Mouse (Mus musculus) WW6 (cell line): Measurements from ENCODE around the gene Osbpl7.

Experiments used
- DNase-seq: peaks from one replicate; pipeline ENCODE4 v3.0.0-alpha.2; 2013; ENCODE audit warnings: low read depth, low spot score

The Osbpl7 gene

DNA sequence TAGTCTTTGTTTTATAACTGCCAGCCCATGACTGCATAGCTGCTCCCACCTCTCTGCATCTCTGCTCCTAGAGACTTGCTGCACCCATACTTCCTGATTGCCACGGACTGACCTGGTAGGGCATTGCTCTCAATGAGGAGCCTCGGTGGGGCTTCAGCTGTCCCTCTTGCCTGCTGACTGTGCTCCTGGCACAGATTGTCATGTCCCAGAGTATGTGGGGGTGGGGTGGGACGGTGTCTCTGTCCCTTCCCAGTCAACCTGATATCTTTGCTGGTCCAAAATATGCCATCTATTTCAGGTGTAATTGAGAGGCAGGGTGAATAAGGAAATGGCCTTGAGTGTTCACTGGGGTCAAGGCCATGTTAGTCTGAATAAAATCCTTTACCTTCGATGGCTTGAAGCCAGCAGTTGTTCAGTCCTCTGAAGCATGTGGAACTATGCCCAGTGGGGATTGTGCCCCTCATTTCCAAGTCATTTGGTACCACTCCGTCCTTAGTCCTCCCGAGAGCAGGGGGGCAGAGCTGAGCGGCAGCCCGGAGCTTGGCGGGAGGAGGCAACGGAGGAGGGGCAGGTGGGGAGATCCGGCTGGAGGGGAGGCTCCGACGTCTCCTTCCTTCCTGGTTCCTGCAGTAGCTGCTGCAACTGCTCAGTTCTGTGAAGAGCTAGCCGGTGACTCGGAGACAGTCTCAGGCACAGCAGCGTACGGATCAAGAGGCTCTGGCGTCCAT lies at the start of gene Osbpl7:
Gene Osbpl7 (plus strand): TSS at position 413 of the 728 bp plus-strand sequence.
- DNase-seq: no peak

DNA sequence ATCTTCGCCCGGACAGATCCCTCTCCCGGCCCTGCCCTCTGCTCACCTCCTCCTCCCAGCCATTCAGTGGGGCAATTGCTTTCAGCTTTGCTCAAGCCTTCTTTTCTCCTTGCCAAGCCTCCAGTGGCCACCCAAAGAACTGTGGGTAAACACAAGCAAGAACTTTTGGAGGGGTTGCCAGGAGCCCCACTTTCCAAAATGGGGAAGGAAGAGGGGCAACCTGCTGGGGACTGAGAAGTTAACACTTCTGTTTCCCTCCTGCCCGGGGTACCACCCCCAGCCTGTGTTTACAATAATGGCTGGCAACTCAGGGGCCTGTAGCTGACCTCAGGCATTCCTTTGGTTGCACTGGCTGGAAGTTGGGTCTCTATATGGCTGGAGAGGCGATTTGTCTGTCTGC lies 47.3 kb upstream of the Osbpl7 start:
- DNase-seq: no peak

DNA sequence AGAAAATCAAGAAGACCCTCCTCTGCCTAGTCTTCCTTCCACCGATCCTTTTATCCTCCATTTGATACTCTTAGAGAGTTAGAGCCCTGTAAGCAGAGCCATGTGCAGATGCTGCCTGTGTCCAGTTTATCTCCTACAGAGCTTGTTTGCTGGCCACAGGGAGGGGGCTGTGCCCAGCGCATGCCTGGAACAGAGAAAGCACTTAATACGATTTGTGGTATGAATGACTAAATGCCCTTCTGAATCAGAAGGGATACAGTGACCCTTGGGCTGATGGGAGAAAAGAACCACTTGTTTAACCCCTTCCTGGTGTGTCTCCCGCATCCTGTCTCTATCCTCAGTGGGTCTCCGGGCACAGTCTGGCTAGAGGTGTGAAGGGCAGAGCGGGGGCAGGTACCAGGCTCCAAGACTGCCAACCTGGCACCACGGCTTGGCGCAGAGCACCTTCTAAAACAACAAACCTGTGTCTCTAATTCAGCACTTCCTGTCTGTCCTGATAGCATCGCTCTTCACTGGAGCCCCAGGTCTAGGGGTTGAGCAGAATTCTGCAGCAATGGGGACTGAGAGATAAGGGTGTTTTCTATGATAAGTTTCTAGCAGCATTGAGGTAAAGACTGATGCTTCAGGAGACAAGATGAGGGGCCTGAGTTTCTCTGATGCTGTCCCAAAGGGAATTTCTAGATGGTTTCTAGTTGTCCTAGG lies 43.2 kb upstream of the Osbpl7 start:
- no peak for DNase-seq

DNA sequence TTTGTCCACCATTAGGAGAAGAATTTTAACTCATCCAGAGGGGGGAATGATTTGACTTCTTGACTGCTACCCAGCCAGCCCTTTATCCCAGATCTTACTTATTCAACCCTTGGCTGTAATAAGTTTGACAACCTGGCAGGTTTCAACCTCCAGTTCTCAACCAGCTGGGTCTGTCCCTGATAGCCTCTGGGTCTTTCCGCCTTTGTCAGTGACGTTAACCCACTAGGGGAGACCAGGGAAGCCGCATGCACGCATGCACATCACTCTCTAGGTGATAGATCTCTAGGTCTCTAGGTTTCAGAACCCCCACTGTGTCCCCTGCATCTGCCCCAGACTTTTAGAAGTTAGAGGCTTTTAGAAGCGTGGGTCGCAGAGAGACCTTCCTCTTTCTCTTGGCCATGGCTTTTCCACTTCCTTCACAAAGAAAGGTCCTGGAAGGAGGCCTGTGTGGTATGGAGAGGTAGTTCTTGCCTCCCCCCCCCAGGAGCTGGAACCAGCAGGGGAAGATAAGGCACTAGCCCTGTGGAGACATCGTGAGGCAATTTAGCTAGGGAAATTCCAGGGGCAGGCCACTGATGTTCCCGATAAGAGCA lies 41.1 kb upstream of the Osbpl7 start:
- no peak for DNase-seq

DNA sequence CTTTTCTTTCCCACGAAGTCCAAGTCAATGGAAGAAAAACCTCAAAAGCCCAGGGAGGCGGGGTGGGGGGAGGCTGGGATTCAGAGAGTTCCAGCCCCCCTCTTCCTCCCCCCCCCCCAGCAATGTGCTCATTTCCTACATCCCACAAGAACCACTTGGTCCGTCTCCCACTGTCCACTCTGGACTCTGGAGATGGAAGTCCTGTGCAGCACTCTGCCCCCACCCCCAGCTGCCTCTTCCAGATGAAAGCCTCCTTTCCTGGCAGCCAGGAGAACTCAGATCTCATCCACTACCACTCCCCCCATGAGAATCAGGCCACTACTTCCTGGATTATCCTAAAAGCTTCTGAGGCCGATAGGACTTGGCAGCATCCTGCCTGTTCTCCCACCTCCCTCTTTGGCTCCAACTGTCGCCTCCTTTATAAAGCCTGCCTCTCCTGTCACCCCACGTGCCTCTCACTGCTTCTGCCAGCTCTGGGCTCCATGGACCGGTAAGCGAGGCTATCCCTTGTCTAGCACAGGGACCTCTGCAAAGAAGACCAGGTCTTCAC lies 37.2 kb upstream of the Osbpl7 start, which contains the start of gene Sp6:
Gene Sp6 (plus strand): TSS at position 274 of the 550 bp plus-strand sequence.
- DNase-seq: no peak

DNA sequence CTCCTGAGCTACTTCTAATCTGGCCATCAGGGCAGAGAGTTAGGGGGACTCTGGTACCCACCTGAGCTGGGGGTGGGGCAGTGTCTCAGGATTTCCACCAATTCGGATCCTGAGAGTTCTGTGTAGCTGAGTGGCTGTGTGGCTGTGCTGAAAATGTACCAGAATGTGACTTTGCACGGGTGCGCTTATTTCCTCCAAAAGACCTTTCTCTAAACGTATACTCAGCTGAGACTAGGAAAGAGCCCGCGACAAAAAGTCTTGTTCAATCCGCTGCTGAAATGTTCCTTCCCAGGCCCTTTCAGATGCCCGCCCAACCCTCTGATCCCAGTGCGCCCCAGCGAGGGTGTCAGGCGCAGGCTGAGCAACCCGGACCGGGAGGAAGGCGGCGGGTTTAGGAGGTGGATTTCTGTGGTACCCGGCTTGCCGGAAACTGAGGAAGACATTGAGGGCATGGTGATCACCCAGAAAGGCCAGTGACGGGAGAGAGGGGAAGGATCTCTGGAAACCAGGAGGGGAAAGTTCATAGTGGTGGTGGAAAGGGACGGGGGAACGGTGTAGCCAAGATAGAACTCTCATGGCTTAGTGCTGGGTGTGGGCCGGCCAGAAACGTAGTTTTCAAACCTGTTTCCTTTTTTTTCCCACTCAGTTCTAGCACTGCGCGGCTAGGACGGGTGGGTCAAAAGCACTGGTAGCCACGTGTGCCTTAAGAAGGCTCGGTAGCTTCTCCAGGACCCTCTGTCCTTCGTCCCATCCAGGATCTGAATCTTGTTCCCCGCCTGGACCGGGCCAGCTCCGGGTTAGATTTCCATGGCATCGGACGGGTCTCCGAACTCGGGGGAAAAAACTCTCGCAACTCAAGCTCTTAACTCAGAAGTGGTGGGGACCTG lies 32.5 kb upstream of the Osbpl7 start:
- DNase-seq: no peak

DNA sequence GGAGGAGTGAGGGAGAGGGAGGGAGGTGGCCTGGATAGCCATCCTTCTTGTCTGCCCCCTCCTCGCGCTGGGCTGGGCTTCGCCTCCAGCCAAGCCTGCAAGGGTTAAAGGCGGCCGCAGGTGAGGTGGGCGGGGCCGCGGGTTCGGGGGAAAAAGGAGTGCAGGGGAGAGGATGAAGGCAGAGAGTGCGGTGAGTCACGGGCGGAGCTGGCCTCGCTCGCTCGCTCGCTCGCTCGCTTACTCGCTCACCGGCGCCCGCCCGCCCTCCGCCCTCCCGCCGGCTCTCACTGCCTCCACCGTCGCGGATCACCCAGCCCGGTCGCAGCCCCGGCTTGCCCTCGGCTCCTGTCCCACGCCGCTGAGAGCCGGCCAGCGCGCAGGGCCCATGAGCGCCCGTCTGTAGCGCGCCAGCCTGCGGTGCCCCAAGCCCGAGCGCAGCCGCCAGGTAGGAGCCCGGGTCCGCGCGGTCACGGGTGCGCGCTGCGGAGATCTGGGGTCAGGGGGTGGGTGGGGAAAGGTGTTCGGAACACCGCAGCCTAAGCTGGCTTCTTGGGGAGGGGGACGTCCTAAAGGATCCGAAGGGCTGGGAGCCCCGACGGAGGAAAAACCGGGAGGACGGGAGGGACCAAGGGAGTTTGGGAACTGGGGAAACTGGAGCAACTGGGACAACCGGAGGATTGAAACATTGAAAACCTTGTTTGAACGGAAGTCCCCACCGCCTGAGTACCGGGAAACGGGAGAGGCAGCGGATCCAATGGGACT lies 31.7 kb upstream of the Osbpl7 start:
- DNase-seq: no peak

DNA sequence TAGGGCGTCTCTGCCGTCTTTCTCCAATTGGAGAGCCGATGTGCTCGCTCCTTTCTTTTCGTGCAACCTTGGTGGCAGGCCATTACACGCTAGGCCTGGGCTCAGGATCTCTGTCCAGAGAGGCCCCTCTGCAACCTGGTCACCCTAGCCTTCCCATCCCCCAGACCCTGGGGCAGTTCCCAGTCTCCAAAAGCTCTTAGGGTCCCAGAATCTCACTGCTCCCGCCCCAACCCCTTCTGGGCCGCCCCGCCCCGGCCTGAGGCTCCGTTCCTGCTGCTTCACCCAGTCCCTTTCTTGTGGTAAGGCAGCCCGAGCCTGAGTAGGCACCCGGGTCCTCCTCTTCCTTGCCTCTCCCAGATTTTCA lies 31.1 kb upstream of the Osbpl7 start:
- no peak for DNase-seq

DNA sequence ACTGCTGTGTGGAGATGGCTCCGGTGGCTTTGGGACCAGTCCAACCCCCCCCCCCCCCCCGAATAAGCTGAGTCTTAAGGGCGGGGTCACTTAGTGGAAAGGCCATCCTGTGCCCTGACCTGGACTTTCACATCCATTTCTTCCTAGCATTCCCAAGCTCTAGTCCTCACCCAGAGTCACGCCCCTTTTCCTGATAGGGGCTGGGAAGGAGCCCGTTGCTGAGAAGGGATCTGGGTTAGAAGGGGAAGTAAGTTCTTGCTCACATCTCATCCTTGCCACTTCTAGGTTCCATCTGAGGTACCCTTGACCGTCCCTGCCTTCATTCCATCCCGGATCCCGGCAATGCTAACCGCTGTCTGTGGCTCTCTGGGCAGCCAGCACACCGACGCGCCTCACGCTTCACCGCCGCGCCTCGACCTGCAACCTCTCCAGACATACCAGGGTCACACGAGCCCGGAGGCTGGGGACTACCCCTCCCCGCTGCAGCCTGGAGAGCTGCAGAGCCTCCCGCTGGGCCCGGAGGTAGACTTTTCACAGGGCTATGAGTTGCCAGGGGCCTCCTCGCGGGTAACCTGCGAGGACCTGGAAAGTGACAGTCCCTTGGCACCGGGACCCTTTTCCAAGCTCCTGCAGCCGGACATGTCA lies 29.2 kb upstream of the Osbpl7 start:
- no peak for DNase-seq

DNA sequence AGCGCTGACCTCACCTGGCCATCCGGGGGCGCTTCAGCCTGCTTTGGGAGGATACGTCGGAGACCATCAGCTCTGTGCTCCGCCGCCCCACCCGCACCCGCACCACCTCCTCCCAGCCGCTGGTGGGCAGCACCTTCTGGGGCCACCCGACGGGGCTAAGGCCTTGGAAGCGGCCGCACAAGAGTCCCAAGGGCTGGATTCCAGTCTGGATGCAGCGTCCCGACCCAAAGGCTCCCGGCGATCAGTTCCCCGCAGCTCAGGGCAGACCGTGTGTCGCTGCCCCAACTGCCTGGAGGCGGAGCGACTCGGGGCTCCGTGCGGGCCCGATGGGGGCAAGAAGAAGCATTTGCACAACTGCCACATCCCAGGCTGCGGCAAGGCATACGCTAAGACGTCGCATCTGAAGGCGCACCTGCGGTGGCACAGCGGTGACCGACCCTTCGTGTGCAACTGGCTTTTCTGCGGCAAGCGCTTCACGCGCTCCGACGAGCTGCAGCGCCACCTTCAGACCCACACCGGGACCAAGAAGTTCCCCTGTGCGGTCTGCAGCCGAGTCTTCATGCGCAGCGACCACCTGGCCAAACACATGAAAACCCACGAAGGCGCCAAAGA lies 28.4 kb upstream of the Osbpl7 start:
- peak; percentile 93 for DNase-seq

DNA sequence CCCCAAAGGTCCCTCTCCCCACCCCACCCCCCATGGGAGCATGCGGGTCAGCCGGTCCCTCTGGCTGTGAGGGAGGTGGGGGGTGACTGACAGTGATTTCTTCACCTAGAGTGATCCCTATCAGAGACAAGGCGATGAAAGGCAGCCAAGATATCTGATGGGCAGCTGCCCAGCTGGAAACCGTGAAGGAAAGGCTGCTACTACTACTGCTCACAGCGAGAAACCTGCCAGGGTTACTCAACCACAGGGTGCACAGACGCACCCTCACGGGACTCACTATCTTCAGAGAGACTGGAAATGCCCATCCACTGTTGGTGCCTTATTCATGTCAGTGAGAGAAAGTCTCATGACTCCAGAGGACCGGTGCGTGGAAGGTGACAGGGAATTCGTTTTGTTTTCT lies 25.5 kb upstream of the Osbpl7 start:
- DNase-seq: no peak

DNA sequence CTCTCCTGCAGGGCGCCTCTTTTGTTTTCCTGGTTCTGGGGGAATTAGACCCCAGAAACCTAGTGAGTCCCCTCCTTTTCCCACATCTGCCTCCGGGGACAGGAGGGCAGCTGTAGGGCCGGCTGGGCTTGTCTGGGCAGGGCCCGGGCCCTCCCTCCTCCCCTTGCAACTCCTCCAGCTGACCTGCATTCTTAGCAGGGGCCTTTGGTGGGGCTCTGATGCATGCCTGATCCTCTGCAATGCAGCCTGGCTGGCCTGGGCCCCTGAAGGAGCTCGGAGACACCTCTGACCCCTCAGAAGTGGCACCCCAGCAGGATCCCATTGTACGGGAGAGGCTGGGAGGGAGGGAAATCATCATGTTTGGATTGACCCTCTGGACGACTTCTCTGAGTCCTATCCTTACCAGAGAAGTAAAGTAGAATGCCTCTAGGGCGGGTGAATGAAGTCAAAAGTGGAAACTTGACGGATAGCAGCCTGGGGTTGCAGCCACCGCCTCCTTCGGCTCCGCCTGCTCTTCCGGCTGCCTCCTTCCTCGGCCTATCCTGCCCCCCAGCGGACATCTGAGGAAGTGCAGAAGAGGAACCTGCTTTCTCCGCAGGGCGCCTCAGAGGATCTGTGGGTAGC lies 24.6 kb upstream of the Osbpl7 start:
- peak; percentile 91 for DNase-seq

DNA sequence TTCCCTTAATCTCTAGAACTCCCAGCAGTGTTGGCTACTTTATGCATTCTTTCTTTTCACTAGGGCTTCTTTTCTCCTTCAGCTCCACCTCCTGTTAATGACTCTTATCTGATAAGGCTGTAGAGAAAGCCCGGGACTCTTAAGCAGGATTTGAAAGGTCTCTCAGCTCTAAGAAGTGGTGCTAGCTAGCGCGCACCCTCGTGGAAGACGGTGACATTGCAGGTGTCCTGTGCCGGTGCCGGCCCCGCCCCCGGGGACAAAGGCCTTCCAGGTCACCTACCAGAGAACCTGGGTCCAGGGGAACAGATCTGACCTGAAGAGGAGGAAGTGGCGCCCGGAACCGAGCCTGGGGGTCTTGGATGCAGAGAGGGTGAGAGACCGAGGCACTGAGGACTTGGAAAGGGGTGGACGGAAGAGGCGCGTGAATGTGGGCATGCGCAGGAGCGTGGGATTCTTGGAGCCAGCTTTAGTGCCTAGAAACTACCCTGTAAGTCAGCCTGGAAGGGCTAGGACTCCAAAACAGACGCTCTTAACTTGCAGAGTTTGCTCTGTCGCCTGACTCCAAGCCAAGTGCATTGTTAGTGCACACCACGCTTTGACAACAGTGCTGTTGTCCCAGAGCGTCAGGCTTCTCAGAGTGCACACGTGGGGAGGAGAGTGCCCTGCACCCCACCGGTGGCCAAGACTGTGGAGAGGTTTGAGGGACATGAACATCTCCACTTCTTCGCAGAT lies 20.6 kb upstream of the Osbpl7 start, which contains the start of gene Scrn2:
Gene Scrn2 (plus strand): TSS at position 253 of the 732 bp plus-strand sequence.
- DNase-seq: no peak

DNA sequence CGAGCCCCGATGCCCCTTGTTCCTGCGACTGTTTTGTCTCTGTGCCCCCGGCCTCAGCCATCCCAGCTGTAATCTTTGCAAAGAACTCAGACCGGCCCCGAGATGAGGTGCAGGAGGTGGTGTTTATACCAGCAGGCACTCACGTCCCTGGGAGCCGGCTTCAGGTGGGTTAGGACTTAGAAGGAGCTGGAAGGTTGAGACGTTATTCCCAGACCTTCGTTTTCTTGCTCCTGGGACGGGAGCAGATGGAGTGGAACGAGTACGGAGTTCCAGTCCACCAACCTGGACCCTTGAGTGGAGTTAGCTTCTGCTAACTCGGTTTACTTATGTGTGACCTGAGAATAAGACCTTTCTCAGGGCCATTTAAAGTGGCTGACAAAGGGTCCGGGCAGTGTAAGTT lies 20.0 kb upstream of the Osbpl7 start:
- DNase-seq: no peak

DNA sequence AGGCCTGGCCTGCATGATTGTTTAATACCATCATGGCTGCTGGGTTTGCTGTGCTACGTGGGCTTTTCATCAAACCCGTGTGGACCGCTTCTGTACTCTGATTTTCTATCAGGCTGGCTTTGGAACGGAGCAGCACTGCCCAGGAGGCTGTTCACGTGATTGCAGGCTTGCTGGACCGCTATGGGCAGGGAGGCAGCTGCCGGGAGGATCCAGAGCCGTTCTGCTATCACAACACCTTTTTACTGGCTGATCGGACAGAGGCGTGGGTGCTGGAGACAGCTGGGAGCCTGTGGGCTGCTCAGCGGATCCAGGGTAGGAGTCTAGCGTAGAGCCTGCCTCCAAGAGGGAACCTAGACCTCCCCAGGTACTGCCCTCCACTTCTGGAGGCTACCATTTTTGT lies 18.5 kb upstream of the Osbpl7 start:
- no peak for DNase-seq

DNA sequence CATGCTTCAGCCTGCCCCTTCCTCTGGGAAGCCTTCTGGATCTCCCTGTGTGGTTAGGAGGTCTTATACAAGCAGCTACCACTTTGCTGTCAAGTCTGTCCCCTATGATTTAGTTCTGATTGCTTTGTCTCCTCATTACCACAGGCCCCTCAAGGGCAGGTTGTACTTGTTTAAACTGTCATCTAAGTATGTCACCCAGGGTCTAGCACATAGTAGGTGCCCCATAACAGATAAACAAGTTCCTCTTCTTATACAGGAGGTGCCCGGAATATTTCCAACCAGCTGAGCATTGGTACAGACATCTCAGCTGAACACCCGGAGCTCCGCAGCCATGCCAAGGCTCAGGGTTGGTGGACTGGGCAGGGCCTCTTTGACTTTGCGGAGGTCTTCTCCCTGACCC lies 17.9 kb upstream of the Osbpl7 start:
- DNase-seq: no peak

DNA sequence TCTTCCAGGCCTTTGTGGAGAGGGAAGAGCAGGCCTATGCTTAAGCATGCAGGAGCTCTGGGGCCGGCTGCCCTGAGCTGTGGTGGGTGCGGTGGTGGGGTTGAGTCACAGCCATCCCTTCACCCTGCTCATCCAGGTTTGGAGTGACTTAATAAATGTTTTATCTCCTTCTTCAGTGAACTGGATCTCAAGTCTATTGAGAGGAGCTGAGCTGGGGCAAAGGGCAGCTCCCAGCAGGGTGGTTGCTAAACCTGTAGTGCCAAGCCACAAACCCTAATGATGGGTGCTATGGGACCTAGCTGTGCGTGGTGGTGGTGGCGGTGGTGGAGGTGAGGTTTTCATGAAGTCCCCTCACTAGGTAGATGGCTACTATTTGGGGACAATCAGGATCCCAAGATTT lies 16.6 kb upstream of the Osbpl7 start:
- DNase-seq: no peak

DNA sequence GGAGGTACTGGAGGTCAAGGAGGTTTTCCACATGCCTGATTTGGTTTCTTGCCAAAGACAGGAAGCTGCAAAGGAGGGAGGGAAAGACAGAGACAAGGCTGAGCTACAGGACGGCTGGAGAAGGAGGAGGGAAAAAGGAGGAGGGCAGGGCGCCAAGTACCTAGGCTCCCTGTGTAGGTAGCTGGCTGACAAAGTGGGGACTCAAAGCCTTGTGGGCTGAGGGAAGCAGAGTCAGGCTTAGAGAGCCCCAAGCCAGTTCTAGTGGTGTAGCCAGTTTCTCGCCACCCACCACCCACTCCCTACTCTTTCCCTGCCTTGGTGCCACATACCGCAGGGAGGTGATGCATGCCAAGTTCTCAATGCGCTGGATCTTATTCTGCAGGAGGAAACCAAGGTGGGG lies 14.3 kb upstream of the Osbpl7 start:
- no peak for DNase-seq

DNA sequence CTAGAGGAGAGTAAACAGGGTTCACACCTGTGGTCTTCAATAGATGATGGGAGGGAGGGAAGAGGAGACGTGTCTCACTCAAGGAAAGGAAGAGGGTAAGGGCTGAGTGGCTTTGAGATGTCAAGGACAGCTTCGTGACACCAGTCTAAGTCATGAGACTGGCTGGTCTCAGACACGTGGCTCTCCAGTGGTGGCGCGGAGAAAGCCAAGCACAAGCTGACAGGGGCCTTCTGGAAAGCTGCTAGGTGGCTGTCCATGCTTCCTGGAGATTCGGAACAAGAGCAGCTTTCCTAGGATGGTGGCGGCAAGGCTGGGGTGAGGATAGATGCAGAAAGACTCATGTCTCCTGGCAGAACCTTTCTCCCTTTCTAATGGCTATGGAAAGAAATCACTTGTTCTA lies 11.5 kb upstream of the Osbpl7 start:
- no peak for DNase-seq
